Mouse (Mus musculus): ENCODE measurements around the gene Rps6kb2. TPM values are rescaled to one million over a fixed set of nuclear protein-coding genes. Genes with fewer than 3 reads are reported as not detected.

Gene Rps6kb2
- 10 to 100 TPM; 32.6 to 40.9 TPM for total RNA-seq (2021)
- long read RNA-seq, experiment 1, full-length matches to known transcripts, result 7 of 33 reads
- long read RNA-seq, experiment 1, partial matches to known transcripts, result 11 of 33 reads
- long read RNA-seq, experiment 1, other reads (novel, unspliced or antisense), result 15 of 33 reads
- long read RNA-seq, experiment 2, full-length matches to known transcripts, result 14 of 38 reads
- long read RNA-seq, experiment 2, partial matches to known transcripts, result 16 of 38 reads
- long read RNA-seq, experiment 2, other reads (novel, unspliced or antisense), result 8 of 38 reads

DNA sequence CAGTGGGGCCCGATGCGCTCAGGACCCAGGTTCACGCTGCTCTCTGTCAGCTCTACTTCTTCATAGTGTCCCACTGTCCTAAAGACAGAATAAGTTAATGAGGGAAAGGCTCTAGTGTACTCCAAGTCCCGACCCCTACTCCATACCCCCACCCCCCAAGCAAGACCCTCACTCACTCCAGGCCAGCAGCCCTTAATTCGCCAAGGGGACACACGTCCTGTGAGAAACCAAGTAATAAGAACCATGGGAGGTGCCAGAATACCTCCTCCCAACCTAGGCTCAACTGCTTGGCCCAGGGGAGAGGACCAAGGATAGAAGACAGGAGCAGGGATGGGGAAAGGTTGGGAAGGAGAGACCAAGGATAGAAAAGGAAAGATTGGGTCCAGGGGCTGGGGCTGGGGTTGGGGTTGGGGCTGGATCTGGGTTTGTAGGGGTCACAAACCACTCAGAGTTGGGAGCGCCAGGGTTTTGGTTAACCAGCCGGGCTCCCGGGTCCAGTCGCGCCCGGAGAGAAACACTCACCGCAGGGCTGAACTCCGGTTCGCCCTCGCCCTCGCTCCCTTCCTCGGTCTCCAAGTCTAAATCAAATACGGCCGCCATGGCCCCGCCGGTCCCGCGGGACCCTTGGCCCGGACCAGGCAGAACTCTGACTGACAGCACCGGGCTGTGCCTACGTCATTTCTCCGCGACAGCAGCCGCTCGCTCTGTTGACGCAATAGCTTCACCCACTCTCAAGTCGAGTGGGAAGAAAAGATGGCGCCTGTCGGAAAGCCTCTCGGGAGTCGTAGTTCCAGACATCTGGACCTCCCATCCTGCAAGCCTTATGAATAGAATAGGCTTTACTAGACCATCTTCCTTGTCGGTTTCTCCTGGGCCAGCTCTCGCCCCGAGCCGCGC is at the start of gene Rps6kb2:
TSS of gene Rps6kb2 (minus strand) at position 709 of the 897 bp plus-strand sequence.
- peak; percentile 95 to 98 for DNase-seq (ENCODE audit: low spot score in 2 of 2)

GRCm38 (mm10) chr19:4211891-4212588 is 48.9 kb upstream of the Rps6kb2 start:
- DNase-seq (ENCODE audit: low spot score in 2 of 2), result no peak

GRCm38 (mm10) chr19:4208563-4208962 is 45.4 kb upstream of the Rps6kb2 start:
- DNase-seq (ENCODE audit: low spot score in 2 of 2), result no peak

- peak; percentile 53 to 60 for DNase-seq (ENCODE audit: low spot score in 2 of 2)
Measured at GRCm38 (mm10) chr19:4206971-4207370, 43.8 kb upstream of the Rps6kb2 start.

GRCm38 (mm10) chr19:4204889-4205288 is 41.7 kb upstream of the Rps6kb2 start:
- no peak for DNase-seq (ENCODE audit: low spot score in 2 of 2)

GRCm38 (mm10) chr19:4203604-4204326 is 40.6 kb upstream of the Rps6kb2 start:
- DNase-seq (ENCODE audit: low spot score in 2 of 2), result no peak

GRCm38 (mm10) chr19:4203148-4203547 is 40.0 kb upstream of the Rps6kb2 start:
- no peak for DNase-seq (ENCODE audit: low spot score in 2 of 2)

DNA sequence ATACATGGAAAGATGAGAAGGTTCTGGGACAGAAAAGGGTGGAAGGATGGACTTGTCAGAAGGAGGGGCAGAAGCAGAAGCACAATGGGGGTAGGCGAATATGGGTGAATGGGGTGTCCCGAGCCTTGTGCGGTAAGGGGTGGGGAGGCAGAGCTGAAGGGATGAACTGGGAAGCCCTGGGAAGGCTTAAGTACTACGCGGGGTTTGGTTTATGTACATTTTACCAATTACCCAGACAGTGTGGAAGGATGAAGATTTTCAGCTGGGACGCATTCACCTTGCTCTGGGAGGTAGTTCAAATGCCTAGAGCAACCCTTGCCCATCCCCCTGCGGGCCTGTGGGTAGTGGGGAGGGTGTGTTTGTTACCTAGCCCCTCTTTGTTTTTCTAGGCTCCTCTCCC is 39.0 kb upstream of the Rps6kb2 start:
- no peak for DNase-seq (ENCODE audit: low spot score in 2 of 2)

GRCm38 (mm10) chr19:4201291-4201909 is 38.2 kb upstream of the Rps6kb2 start, which contains the start of gene Rad9a:
Gene Rad9a (minus strand): TSS chr19:4201662.
- peak; percentile 89 to 96 for DNase-seq (ENCODE audit: low spot score in 2 of 2)

- DNase-seq (ENCODE audit: low spot score in 2 of 2), result no peak
Measured at GRCm38 (mm10) chr19:4197180-4197579, 34.0 kb upstream of the Rps6kb2 start.

DNA sequence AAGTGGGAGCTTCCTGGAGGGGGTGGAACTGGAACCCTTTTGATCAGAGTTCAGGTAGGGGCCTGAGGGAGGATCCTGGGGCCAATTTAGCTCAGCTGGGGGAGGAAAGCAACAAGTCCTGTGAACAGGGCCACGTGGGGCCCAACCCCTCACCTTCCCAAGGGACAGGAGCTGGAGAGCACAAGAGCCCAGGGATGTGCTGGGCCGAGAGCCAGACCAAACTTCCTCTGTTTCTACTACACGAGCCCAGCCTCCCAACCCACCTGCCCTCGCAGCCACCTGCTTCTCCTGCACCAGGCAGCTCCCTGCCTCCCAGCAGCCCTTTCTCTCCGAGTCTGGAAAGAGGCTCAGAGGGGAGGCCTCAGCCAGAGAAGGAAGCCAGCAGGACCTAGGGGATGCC is 33.4 kb upstream of the Rps6kb2 start:
- no peak for DNase-seq (ENCODE audit: low spot score in 2 of 2)

DNA sequence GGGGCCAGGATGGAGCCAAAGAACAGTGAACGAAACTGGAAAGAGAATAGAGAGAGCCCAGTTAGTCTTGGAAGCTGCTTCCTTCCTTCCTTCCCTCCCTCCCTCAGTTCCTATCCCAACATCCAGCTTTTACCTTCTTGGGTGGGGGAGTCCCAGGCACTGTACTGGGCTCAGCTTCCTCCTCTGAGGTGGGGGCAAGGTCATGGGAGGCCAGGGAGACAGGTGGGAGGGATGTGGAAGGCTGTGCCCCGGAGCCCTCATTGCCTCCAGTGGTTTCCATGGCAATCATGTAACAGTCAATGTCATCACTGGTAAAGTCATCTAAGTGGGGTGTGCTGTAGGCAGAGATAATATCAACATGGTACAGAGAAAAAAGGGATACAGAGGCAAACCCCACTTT is 32.9 kb upstream of the Rps6kb2 start:
- DNase-seq (ENCODE audit: low spot score in 2 of 2), result no peak

DNA sequence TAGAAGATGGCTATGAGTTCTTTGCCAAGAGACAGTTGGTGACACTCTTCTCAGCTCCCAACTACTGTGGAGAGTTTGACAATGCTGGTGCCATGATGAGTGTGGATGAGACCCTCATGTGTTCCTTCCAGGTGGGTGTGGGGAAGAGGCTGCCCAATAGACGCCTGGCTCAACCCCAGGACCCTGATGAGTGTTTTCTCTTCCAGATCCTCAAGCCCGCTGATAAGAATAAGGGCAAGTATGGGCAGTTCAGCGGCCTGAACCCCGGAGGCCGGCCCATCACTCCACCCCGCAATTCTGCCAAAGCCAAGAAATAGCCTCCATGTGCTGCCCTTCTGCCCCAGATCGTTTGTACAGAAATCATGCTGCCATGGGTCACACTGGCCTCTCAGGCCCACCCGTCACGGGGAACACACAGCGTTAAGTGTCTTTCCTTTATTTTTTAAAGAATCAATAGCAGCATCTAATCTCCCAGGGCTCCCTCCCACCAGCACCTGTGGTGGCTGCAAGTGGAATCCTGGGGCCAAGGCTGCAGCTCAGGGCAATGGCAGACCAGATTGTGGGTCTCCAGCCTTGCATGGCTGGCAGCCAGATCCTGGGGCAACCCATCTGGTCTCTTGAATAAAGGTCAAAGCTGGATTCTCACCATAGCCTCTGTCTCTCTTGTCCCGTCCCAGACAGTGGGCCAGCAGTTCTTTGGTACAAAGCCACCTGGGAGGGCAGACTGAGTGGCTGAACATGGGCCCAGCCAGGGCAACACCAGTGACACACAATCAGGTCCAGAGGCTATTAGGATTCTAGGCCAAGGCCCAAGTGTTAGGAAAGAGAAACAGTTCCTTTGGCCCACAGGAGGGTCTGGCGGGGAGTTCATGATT is 31.9 kb upstream of the Rps6kb2 start:
- peak in 1 of 2 experiments; percentile 55 for DNase-seq (ENCODE audit: low spot score in 2 of 2)

GRCm38 (mm10) chr19:4194021-4194724 is 31.0 kb upstream of the Rps6kb2 start:
- DNase-seq (ENCODE audit: low spot score in 2 of 2), result no peak

DNA sequence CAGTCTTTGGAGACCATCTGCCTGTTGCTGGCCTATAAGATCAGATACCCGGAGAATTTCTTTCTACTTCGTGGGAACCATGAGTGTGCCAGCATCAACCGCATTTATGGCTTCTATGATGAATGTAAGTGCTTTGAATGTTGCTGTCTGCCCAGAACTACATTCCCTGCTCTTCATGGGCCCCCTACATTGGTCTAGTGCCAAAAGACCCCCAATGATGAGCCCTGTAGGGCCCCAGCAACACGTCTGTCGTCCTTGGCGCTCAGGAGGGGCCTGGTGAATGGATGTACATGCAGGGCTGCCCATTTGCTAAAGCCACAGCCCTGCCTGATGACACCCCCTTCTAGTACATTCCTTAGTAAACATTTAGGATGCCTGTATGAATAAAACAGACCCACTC is 30.0 kb upstream of the Rps6kb2 start:
- no peak for DNase-seq (ENCODE audit: low spot score in 2 of 2)

DNA sequence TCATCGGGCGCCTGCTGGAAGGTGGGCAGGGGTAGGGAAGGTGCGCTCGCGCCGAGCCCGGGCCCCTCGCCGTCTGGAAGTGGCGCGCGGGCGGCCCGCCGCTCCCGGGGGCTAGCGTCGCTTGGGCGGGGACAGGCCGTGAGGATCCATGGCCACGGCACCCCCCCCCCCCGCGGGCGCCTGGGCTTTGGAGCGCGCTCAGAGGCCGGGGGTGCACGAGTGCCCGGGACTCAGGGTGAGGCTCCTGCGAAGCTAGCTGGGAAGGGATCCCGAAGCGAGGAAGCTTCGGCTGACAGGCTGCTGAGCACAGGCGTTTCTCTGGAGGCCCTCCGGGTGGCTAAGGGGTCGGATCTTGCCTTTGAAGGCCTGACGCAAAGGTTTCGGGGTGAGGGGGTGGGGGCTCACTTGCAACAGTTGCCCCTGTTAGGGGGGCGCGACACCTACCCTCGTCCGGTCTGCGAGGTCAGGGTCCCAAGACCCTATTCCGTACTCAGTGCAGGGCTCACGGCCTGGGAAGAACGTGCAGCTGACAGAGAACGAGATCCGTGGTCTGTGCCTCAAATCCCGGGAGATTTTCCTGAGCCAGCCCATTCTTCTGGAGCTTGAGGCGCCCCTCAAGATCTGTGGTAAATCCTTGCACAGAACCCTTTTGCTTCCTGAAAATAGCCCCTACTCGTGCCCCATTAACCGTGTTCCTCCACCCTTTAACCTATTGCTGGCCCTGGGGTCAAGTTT is 29.3 kb upstream of the Rps6kb2 start:
- no peak for DNase-seq (ENCODE audit: low spot score in 2 of 2)

- DNase-seq (ENCODE audit: low spot score in 2 of 2), result peak; percentile 87 to 93
Measured at GRCm38 (mm10) chr19:4191528-4192250, 28.5 kb upstream of the Rps6kb2 start, which contains the start of gene Ppp1ca. Gene Ppp1ca (plus strand): TSS chr19:4192065.
